Mouse (Mus musculus) kidney, adult 2 months (tissue): ENCODE data around the gene Svbp.

Source experiments
- CTCF ChIP-seq: fragments of 200-500 bp; conservative IDR thresholded peaks from 2 replicates; pipeline ENCODE4 v1.5.1; 2011; ENCODE audit warnings: low read depth, mild to moderate bottlenecking, control low read depth, low read length, moderate library complexity, mixed read lengths; ENCODE audit not compliant: insufficient read depth, insufficient read length
- POLR2A ChIP-seq: fragments of 200-500 bp; IDR thresholded peaks from one replicate; pipeline ENCODE4 v1.6.1; 2011; ENCODE audit warnings: low read depth, low read length, control low read depth

DNA sequence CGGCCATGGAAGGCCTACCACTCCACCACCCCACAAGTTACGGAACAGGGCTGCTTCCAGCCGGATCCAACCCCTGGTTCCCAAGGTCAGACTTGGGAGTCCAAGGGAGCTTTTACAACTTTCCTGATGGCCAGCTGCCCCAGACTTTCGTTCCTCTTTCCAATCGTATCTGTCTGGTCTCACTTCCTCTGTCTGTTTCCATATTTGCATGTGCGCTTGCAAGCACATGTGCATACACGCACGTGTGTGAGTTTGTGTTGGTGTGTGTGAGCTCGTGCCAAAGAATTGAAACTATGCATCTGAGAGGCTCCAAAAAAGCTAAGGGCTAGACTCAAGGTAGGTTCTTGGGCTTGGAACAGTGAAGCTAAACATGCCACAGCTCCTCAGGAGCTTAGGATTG is 13.7 kb upstream of the Svbp start:
- no peak for TF ChIP-seq POLR2A
- TF ChIP-seq CTCF = no peak
